8 mouse cellular contexts compared by ENCODE assay signal in genomic region chr7:126975893-126975949, GRCm38 (mm10). TPM values are rescaled to one million over a fixed set of nuclear protein-coding genes. Genes with fewer than 3 reads are reported as not detected.
DNase-seq lines count a peak whose midpoint lies in the region; ATAC-seq and TF ChIP-seq lines count a peak whose summit lies in the region.

Gene Cdipt (plus strand): TSS chr7:126975914.

- H3K27me3 ChIP-seq in neural tube, embryonic 11.5 days (ENCODE audit: control insufficient read depth, insufficient read depth, low read length), result no peaks in the 10 kb centered on the region
- no peaks in the 10 kb centered on the region for H3K27me3 ChIP-seq in limb, embryonic 11.5 days (ENCODE audit: control insufficient read depth, insufficient read depth, low read length)

- H3K27ac ChIP-seq in neural tube, embryonic 11.5 days (ENCODE audit: low read depth, low read length), result peak within 1 kb of the TSS; percentile 92
- peak within 1 kb of the TSS; percentile 97 for H3K27ac ChIP-seq in embryonic fibroblast, embryonic 13.5 days (ENCODE audit: insufficient read depth, low read length)
- H3K27ac ChIP-seq in limb, embryonic 11.5 days (replicated peaks; ENCODE audit: low read depth, low read length), result peak within 1 kb of the TSS; percentile 90

- peaks cover 6% of the 10 kb centered on the region; the same call in 1 of the 2 replicates for H3K4me1 ChIP-seq in neural tube, embryonic 11.5 days (ENCODE audit: control insufficient read depth, insufficient read depth, low read length)
- H3K4me1 ChIP-seq in embryonic fibroblast, embryonic 13.5 days (ENCODE audit: control insufficient read depth, insufficient read depth, low read length), result no peaks in the 10 kb centered on the region
- no peaks in the 10 kb centered on the region; the same call in 1 of the 2 replicates for H3K4me1 ChIP-seq in limb, embryonic 11.5 days (ENCODE audit: control insufficient read depth, insufficient read depth, low read length)

- TF ChIP-seq POLR2A in embryonic fibroblast, embryonic 13.5 days (IDR thresholded peaks at IDR 0.05; ENCODE audit: low read depth, low read length), result no peak; the same call in 1 of the 2 replicates

- ATAC-seq in neural tube, embryonic 11.5 days (ENCODE audit: insufficient read depth, low FRiP score, low TSS enrichment), result no peak
- no peak for ATAC-seq in limb, embryonic 11.5 days (ENCODE audit: insufficient number of reproducible peaks, low FRiP score, low TSS enrichment, low read depth)
- ATAC-seq in neutrophil, adult 5-6 weeks (ENCODE audit: extremely low read depth, insufficient number of reproducible peaks, low FRiP score, poor library complexity, severe bottlenecking), result no peak

- H3K9me3 ChIP-seq in neural tube, embryonic 11.5 days (ENCODE audit: control insufficient read depth, low read length), result no peaks in the 10 kb centered on the region
- H3K9me3 ChIP-seq in limb, embryonic 11.5 days (ENCODE audit: control insufficient read depth, low read length), result no peaks in the 10 kb centered on the region

- peak within 1 kb of the TSS; percentile 96 for H3K9ac ChIP-seq in neural tube, embryonic 11.5 days (ENCODE audit: low read length)
- H3K9ac ChIP-seq in limb, embryonic 11.5 days (ENCODE audit: low read length), result peak within 1 kb of the TSS; percentile 99

- intact Hi-C loops in heart, postnatal 10 days (cut with DNase I), result loop anchor here (2.0 kb wide), 2 partner anchors 25 to 41 kb away; partner anchors contain the start of genes Pagr1a, Pagr1b and Sez6l2

- WGBS in neural tube, embryonic 11.5 days, result 0% methylated on average over 1 of the region's 1 CpGs
- WGBS in limb, embryonic 11.5 days, result 0% methylated on average over 1 of the region's 1 CpGs

- DNase-seq in neural tube, embryonic 11.5 days (ENCODE audit: low spot score), result no peak
- DNase-seq in neural tube, embryonic 10.5 days (ENCODE audit: extremely low spot score, low spot score), result no peak
- DNase-seq in heart, postnatal 10 days, result no peak
- no peak for DNase-seq in limb, embryonic 11.5 days (ENCODE audit: low spot score)
- no peak for DNase-seq in embryo, embryonic 9.5 days (ENCODE audit: extremely low spot score)
- no peak for DNase-seq in lung, adult 18-20 months

- H3K4me2 ChIP-seq in neural tube, embryonic 11.5 days (ENCODE audit: low read depth), result peak within 1 kb of the TSS; percentile 89
- peak within 1 kb of the TSS; percentile 82 for H3K4me2 ChIP-seq in limb, embryonic 11.5 days (ENCODE audit: low read depth, severe bottlenecking)

- no peak for TF ChIP-seq CTCF in embryonic fibroblast, embryonic 13.5 days (IDR thresholded peaks at IDR 0.05; ENCODE audit: borderline replicate concordance, insufficient read depth, low read length)

- 0 out of 2 replicates have a peak, but pooled peaks cover 6% of the 10 kb centered on the region for H3K36me3 ChIP-seq in neural tube, embryonic 11.5 days (ENCODE audit: control insufficient read depth, insufficient read depth, low read length)
- peaks cover 17% of the 10 kb centered on the region; the same call in 1 of the 2 replicates for H3K36me3 ChIP-seq in limb, embryonic 11.5 days (ENCODE audit: control insufficient read depth, insufficient read depth, low read length)

- H3K4me3 ChIP-seq in neural tube, embryonic 11.5 days (ENCODE audit: low read depth, low read length), result peak within 1 kb of the TSS; percentile 94
- H3K4me3 ChIP-seq in embryonic fibroblast, embryonic 13.5 days (ENCODE audit: insufficient read depth, low read length), result peak within 1 kb of the TSS; percentile 98
- peak within 1 kb of the TSS; percentile 100 for H3K4me3 ChIP-seq in limb, embryonic 11.5 days (ENCODE audit: low read depth, low read length)

RNA-seq across cellular contexts. Expression of gene Cdipt, which starts in this region (rescaled TPM):
- polyA plus RNA-seq in neural tube, embryonic 11.5 days (2014; fragmentation: Nextera tagmentation; extraction: Ambion mirVana), result 79.1 and 80.3 TPM in 2 replicates
- polyA plus RNA-seq in embryonic fibroblast, embryonic 13.5 days (2011; ENCODE audit: insufficient read length, low read depth, missing spikeins), result 134 and 139 TPM in 2 replicates
- 10 to 100 TPM; 73.8 to 82.0 TPM for total RNA-seq in heart, postnatal 10 days (2021)
- polyA plus RNA-seq in limb, embryonic 11.5 days (2014; fragmentation: Nextera tagmentation; extraction: Ambion mirVana), result 63.7 and 68.7 TPM in 2 replicates
- total RNA-seq in neutrophil, adult 5-6 weeks (2017), result 59.1 and 66.1 TPM in 2 replicates
